Mouse (Mus musculus) layer of hippocampus, postnatal 36 days (tissue): ENCODE measurements around the gene Kat6b. TPM values are rescaled to one million over a fixed set of nuclear protein-coding genes. Genes with fewer than 3 reads are reported as not detected.

Experiments used
- DNase-seq, 2 experiments: peaks; one replicate each; pipeline ENCODE4 v3.0.0; 2022
- total RNA-seq, 2 experiments: library from RNA; stranded (reverse); gene quantifications; 2 replicates each; pipeline ENCODE4 v1.2.3; 2021

Kat6b gene
- total RNA-seq, 2 experiments from 2014 or later, result 92.1 to 93.1 TPM

GRCm38 (mm10) chr14:21560481-21561209 is 79.4 kb downstream of the Kat6b start:
- DNase-seq, result no peak

GRCm38 (mm10) chr14:21561396-21562065 is 80.3 kb downstream of the Kat6b start:
- no peak for DNase-seq

GRCm38 (mm10) chr14:21563584-21564118 is 82.4 kb downstream of the Kat6b start:
- DNase-seq, result no peak

- no peak for DNase-seq
Observed at GRCm38 (mm10) chr14:21565541-21566353, 84.5 kb downstream of the Kat6b start.

- DNase-seq, result no peak
Observed at GRCm38 (mm10) chr14:21567293-21567984, 86.2 kb downstream of the Kat6b start.

GRCm38 (mm10) chr14:21568821-21569220 is 87.6 kb downstream of the Kat6b start:
- no peak for DNase-seq

GRCm38 (mm10) chr14:21574686-21575309 is 93.6 kb downstream of the Kat6b start:
- no peak for DNase-seq

- DNase-seq, result no peak
Observed at GRCm38 (mm10) chr14:21576867-21577266, 95.6 kb downstream of the Kat6b start.

GRCm38 (mm10) chr14:21581198-21581597 is 100.0 kb downstream of the Kat6b start:
- DNase-seq, result no peak

GRCm38 (mm10) chr14:21582301-21582700 is 101.1 kb downstream of the Kat6b start:
- DNase-seq, result no peak

- peak; percentile 45 to 52 for DNase-seq
Observed at GRCm38 (mm10) chr14:21583051-21583450, 101.8 kb downstream of the Kat6b start.

GRCm38 (mm10) chr14:21583868-21584267 is 102.6 kb downstream of the Kat6b start:
- DNase-seq, result no peak

- no peak for DNase-seq
Observed at GRCm38 (mm10) chr14:21584468-21585135, 103.4 kb downstream of the Kat6b start.

- DNase-seq, result no peak
Observed at GRCm38 (mm10) chr14:21585491-21586251, 104.4 kb downstream of the Kat6b start.

GRCm38 (mm10) chr14:21586481-21587118 is 105.4 kb downstream of the Kat6b start:
- no peak for DNase-seq

- DNase-seq, result no peak
Observed at GRCm38 (mm10) chr14:21587931-21588330, 106.7 kb downstream of the Kat6b start.

GRCm38 (mm10) chr14:21589620-21590019 is 108.4 kb downstream of the Kat6b start:
- DNase-seq, result no peak

GRCm38 (mm10) chr14:21590205-21590604 is 109.0 kb downstream of the Kat6b start:
- DNase-seq, result no peak

- DNase-seq, result no peak
Observed at GRCm38 (mm10) chr14:21592152-21592551, 110.9 kb downstream of the Kat6b start.
